Mouse (Mus musculus) heart, embryonic 14.5 days (tissue): ENCODE measurements at regions not wholly inside any gene's neighbourhood (a gene's known extent, or its start where the extent isn't known, plus 50 kb on each side); places are given as distances from the start of the nearest gene placed in this dataset.

Source experiments
- ATAC-seq: fragments of 200-750 bp; cut with Nextera tagmentation; 2 replicates; pipeline ENCODE4 v1.8.0; 2017; ENCODE audit warnings: low read depth, moderate TSS enrichment; ENCODE audit not compliant: insufficient number of reproducible peaks, insufficient read depth, low FRiP score
- H3K27ac ChIP-seq, 2 experiments: fragments of 200-500 bp in 1 of 2; fragments of 300-500 bp in 1 of 2; sonication (generic) in 1 of 2; replicated peaks in 1 of 2; 2 replicates each; pipeline ENCODE4 v1.5.1; 2012 to 2014; ENCODE audit warnings: low read depth in 2 of 2, low read length in 2 of 2, control low read depth in 1 of 2, mild to moderate bottlenecking in 1 of 2, mixed read lengths in 1 of 2; ENCODE audit not compliant: control insufficient read depth in 1 of 2, insufficient read depth in 1 of 2
- H3K27me3 ChIP-seq: fragments of 300-500 bp; sonication (generic); 2 replicates; pipeline ENCODE4 v1.6.1; 2014; ENCODE audit warnings: mild to moderate bottlenecking, low read length, control low read depth; ENCODE audit not compliant: control insufficient read depth, insufficient read depth
- H3K36me3 ChIP-seq: fragments of 300-500 bp; sonication (generic); 2 replicates; pipeline ENCODE4 v1.6.1; 2014; ENCODE audit warnings: mild to moderate bottlenecking, control low read depth, low read length, mixed read lengths; ENCODE audit not compliant: control insufficient read depth, insufficient read depth
- H3K4me1 ChIP-seq, 2 experiments: fragments of 200-500 bp in 1 of 2; fragments of 300-500 bp in 1 of 2; sonication (generic) in 1 of 2; 2 replicates each; pipeline ENCODE4 v1.6.1; 2012 to 2014; ENCODE audit warnings: low read length in 2 of 2, control low read depth in 1 of 2, mixed read lengths in 1 of 2; ENCODE audit not compliant: control insufficient read depth in 2 of 2, insufficient read depth in 2 of 2
- H3K4me2 ChIP-seq: fragments of 300-500 bp; sonication (generic); 2 replicates; pipeline ENCODE4 v1.6.1; 2014; ENCODE audit warnings: mild to moderate bottlenecking, low read length
- H3K4me3 ChIP-seq, 2 experiments: fragments of 200-500 bp in 1 of 2; fragments of 300-500 bp in 1 of 2; sonication (generic) in 1 of 2; 2 replicates each; pipeline ENCODE4 v1.5.1; 2012 to 2014; ENCODE audit warnings: low read length in 2 of 2, mild to moderate bottlenecking in 2 of 2, control low read depth in 1 of 2, low read depth in 1 of 2, moderate library complexity in 1 of 2; ENCODE audit not compliant: control insufficient read depth in 1 of 2, insufficient read depth in 1 of 2
- H3K9ac ChIP-seq: fragments of 300-500 bp; sonication (generic); 2 replicates; pipeline ENCODE4 v1.6.1; 2014; ENCODE audit warnings: mild to moderate bottlenecking, low read length
- H3K9me3 ChIP-seq: fragments of 300-500 bp; sonication (generic); 2 replicates; pipeline ENCODE4 v1.6.1; 2016; ENCODE audit warnings: low read length, control low read depth; ENCODE audit not compliant: control insufficient read depth
- WGBS: fragments of 180-500 bp; shearing (Covaris S2); extraction: QIAGEN DNeasy Blood & Tissue Kit; methylation state at CpG from one replicate; pipeline ENCODE4 v1.1.7; 2014; 5-methylcytosine and 5-hydroxymethylcytosine counted together

DNA sequence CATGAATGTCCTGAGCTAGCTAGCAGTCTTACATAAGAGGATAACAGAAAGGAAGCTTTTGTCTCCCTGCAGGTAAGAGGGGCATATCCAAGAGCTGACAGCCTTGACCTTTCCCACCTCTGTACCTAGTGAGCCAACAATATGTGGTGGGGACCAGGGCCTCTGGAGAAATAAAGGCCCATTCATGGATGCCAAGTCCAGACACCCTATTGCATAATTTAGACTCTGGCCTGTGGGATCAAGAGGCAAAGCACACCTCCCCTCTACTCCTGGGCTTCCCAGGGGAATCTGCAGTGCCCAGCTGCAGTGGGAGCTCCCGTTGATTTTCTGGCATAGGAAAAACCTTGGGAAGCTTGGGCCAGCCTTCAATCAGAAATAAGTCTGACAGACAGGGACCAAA is 251.8 kb upstream of the Igfbp3 start:
- Histone ChIP-seq H3K9ac (no peak overlapping the region), H3K4me3 (no peak overlapping the region), H3K36me3 (no peaks in the 10 kb centered on the region), H3K9me3 (no peaks in the 10 kb centered on the region), H3K27ac (no peak overlapping the region), H3K4me2 (no peak overlapping the region), H3K27me3 (no peaks in the 10 kb centered on the region), H3K4me1 (peaks cover 3 to 6% of the 10 kb centered on the region in 2 experiments; a peak in 1 of 4 replicates)
- 55% methylated on average over 1 of the region's 1 CpGs for WGBS
- ATAC-seq = no peak

DNA sequence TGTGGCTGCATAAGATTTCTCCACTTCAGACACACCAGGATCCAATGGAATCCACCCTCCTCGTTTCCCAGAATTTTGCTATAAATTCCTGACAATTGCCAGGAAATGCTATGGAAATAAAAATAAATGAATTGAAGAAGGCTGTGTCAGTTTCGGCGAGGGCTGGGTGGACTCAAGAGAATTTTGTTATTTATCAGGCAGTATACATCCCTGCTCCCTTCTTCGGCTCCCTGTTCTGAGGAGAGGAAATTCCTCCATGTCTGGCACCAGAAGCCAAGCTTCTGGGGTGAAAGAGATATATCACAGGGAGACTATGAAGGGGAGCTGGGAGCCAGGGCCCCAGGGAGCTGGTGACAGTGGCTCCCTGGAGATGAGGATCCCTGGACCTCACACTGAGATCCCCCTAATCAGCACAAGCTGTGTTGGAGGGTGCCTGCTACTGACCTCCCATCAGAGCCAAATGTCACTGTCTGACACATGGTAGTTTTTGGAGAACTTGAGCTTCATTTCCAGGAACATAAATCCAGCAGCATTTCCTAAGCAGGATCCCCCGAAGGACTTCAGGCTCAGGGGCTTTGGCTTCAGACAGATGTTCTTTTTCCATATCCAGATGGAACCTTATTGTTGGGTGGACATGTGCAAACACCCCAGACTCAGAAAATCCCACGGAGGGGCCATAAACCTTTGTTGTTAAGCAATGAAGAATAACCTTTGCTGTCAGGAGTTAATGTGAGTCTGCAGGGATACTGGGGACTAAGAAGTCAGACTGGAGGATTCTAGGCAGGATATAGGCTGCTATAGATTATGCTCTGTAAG is 248.4 kb upstream of the Igfbp3 start:
- H3K4me3 ChIP-seq = no peak overlapping the region
- H3K4me2 ChIP-seq = no peak overlapping the region
- WGBS = 55% methylated on average over 6 of the region's 6 CpGs
- no peaks in the 10 kb centered on the region for H3K27me3 ChIP-seq
- no peak overlapping the region for H3K27ac ChIP-seq
- no peak overlapping the region for H3K9ac ChIP-seq
- no peak for ATAC-seq
- no peaks in the 10 kb centered on the region for H3K36me3 ChIP-seq
- H3K4me1 ChIP-seq = peaks cover 3 to 7% of the 10 kb centered on the region in 2 experiments; a peak in 2 of 4 replicates
- no peaks in the 10 kb centered on the region for H3K9me3 ChIP-seq

DNA sequence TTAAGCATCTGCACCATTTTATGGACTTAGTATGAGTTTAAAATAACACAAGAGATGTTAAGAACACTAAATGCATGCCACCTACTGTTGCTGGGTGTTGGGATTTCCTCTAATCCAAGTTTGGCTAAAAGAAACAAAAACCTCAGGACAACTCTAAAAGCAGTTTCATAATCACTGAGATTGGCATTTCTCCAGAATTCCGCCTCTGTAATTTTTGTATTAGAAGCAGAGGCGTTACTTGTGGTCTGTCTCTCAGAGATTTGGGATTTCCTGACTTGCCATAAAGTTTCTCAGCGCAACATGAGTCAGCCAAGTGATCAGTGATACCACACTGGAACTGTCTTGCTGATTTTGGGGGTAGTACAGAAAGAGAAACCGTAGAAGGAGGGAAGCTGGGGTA is 238.0 kb upstream of the Igfbp3 start:
- Histone ChIP-seq H3K9me3 (no peaks in the 10 kb centered on the region), H3K4me1 (no peaks in the 10 kb centered on the region), H3K27ac (no peak overlapping the region), H3K27me3 (no peaks in the 10 kb centered on the region), H3K4me2 (no peak overlapping the region), H3K9ac (no peak overlapping the region), H3K4me3 (no peak overlapping the region), H3K36me3 (no peaks in the 10 kb centered on the region)
- 72% methylated on average over 4 of the region's 4 CpGs for WGBS
- no peak for ATAC-seq

DNA sequence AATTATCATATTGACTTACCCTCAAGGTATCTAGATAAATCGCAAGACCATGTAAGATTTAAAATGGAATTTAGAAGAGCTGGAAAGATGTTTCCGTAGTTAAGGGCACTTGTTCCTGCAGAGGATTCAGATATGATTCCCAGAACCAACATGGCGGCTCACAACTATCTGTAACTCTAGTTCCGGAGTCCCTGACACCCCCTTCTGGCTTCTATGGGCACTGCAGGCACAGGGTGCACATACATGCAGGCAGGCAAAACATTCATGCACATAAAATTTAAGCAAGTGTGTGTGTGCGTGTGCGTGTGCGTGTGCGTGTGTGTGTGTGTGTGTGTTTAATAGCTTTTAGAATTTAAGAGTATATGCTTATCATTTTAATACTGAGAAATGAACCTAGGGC is 230.8 kb upstream of the Igfbp3 start:
- H3K36me3 ChIP-seq = no peaks in the 10 kb centered on the region
- H3K4me2 ChIP-seq = no peak overlapping the region
- whole genome bisulfite sequencing = 91% methylated on average over 8 of the region's 8 CpGs
- H3K4me1 ChIP-seq = no peaks in the 10 kb centered on the region
- H3K9me3 ChIP-seq = no peaks in the 10 kb centered on the region
- H3K9ac ChIP-seq = no peak overlapping the region
- no peak overlapping the region for H3K27ac ChIP-seq
- H3K4me3 ChIP-seq = no peak overlapping the region
- ATAC-seq = no peak
- no peaks in the 10 kb centered on the region for H3K27me3 ChIP-seq

DNA sequence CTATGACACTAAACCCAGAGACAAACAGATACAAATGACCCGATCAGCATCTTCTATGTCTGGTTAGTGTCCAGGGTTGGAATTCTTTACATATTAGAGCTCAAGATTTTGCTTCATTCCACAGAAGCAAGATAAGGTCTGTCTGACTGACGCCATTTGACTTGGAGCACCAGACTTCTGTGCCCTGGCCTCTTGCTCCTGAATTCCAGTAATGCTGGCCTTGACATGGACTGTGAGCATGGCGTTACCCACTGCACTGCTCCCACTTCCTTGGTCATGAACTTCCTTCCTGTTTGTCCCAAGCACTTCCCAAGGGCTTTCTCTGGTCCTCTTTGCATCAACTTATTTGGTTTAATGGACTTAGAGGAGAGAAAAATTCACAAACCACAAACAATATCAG is 225.6 kb upstream of the Igfbp3 start:
- WGBS = 17% methylated on average over 3 of the region's 3 CpGs
- no peak for ATAC-seq
- Histone ChIP-seq H3K4me3 (no peak overlapping the region), H3K27me3 (no peaks in the 10 kb centered on the region), H3K27ac (no peak overlapping the region), H3K4me1 (0 out of 4 replicates have a peak, but pooled peaks cover 0 to 4% of the 10 kb centered on the region in 2 experiments), H3K36me3 (no peaks in the 10 kb centered on the region), H3K9me3 (no peaks in the 10 kb centered on the region), H3K4me2 (no peak overlapping the region), H3K9ac (no peak overlapping the region)

DNA sequence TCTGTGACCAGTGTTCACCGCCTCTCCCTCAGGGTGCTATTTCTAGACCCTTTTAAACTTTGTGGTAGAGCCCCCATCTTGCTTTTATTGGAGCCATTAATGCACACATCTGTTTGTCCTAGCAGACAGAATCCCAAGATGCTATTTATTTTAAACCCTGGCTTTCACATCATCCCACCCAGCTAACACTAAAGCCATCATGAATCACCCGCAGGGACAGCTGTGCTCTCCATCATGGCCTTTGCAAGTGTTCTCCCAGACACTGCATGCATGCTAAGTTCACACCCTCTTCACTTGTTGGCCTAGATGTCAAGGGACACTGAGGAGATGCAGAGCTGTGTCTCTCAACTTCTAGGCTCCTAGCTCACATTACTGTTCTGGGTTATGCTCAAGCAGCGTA is 220.9 kb upstream of the Igfbp3 start:
- H3K4me2 ChIP-seq = no peak overlapping the region
- no peaks in the 10 kb centered on the region for H3K36me3 ChIP-seq
- no peak overlapping the region for H3K27ac ChIP-seq
- 0 out of 4 replicates have a peak, but pooled peaks cover 0 to 4% of the 10 kb centered on the region in 2 experiments for H3K4me1 ChIP-seq
- ATAC-seq = no peak
- 91% methylated on average over 3 of the region's 3 CpGs for WGBS
- H3K9me3 ChIP-seq = no peaks in the 10 kb centered on the region
- no peak overlapping the region for H3K4me3 ChIP-seq
- no peaks in the 10 kb centered on the region for H3K27me3 ChIP-seq
- H3K9ac ChIP-seq = no peak overlapping the region

DNA sequence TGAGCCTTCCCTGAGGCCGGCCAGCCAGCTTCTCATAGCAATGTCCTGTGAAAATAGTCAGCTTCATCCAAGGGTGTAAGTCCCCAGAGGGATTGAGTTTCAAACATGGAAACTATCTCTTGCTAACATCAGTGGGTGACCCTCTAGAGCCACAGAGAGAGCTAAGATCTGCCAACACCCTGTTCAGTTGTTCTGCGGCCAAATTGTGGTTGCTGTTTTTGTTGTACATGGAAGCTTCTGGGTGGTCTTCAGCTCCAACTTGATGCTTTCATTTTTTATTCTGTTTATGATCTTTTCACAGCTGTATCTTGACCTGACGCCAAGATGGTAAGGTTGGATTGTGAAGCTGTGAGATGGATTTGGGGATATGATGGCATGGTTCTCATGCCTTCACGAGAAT is 214.0 kb upstream of the Igfbp3 start:
- H3K9me3 ChIP-seq = no peaks in the 10 kb centered on the region
- ATAC-seq = no peak
- no peak overlapping the region for H3K4me3 ChIP-seq
- WGBS = 80% methylated on average over 4 of the region's 4 CpGs
- no peak overlapping the region for H3K9ac ChIP-seq
- no peaks in the 10 kb centered on the region for H3K36me3 ChIP-seq
- H3K4me2 ChIP-seq = no peak overlapping the region
- peaks cover 8 to 9% of the 10 kb centered on the region in 2 experiments for H3K4me1 ChIP-seq
- H3K27me3 ChIP-seq = no peaks in the 10 kb centered on the region
- no peak overlapping the region for H3K27ac ChIP-seq

DNA sequence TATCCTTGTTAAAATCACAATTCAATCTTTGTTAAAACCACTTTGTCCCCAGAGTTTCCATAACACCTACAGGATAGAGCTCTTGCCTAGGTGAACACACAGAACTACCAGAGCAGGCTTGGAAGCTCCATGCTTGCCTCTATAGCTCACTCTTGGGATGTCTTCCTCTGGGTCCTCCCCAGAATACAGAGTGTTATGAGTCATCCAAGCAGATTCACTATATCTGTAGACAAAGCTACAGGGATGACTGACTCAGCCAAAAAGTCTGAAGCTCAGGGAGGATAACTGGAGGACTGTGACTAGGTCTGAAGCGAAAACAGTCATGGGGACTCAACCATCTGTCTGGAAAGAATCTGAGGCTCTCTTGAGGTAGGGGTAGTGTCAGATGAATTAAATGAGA is 211.5 kb upstream of the Igfbp3 start:
- H3K27ac ChIP-seq = no peak overlapping the region
- peaks cover 8 to 9% of the 10 kb centered on the region in 2 experiments for H3K4me1 ChIP-seq
- H3K9me3 ChIP-seq = no peaks in the 10 kb centered on the region
- H3K9ac ChIP-seq = no peak overlapping the region
- ATAC-seq = no peak
- no peaks in the 10 kb centered on the region for H3K36me3 ChIP-seq
- no peaks in the 10 kb centered on the region for H3K27me3 ChIP-seq
- 85% methylated on average over 1 of the region's 1 CpGs for WGBS
- H3K4me2 ChIP-seq = no peak overlapping the region
- no peak overlapping the region for H3K4me3 ChIP-seq
